Mouse (Mus musculus) liver, postnatal 0 days (tissue): ENCODE data around the gene Dnajc14. TPM values are rescaled to one million over a fixed set of nuclear protein-coding genes. Genes with fewer than 3 reads are reported as not detected.

Experiments
- ATAC-seq: fragments of 200-750 bp; cut with Nextera tagmentation; 2 replicates; pipeline ENCODE4 v1.8.0; 2017; ENCODE audit warnings: mild to moderate bottlenecking, moderate library complexity
- DNase-seq: peaks from one replicate; pipeline ENCODE4 v3.0.0-alpha.2; 2016
- H3K27ac ChIP-seq: fragments of 300-500 bp; sonication (generic); 2 replicates; pipeline ENCODE4 v1.5.1; 2014; ENCODE audit warnings: antibody characterized with exemption, moderate library complexity, mild to moderate bottlenecking, low read depth
- H3K27me3 ChIP-seq: fragments of 300-500 bp; sonication (generic); 2 replicates; pipeline ENCODE4 v1.6.1; 2014; ENCODE audit warnings: low read length, control low read depth, mixed read lengths; ENCODE audit not compliant: insufficient read depth
- H3K36me3 ChIP-seq: fragments of 300-500 bp; sonication (generic); replicated peaks from 2 replicates; pipeline ENCODE4 v1.6.1; 2014; ENCODE audit warnings: mild to moderate bottlenecking, control low read depth, low read length, moderate library complexity, mixed read lengths; ENCODE audit not compliant: insufficient read depth
- H3K4me1 ChIP-seq: fragments of 300-500 bp; sonication (generic); 2 replicates; pipeline ENCODE4 v1.6.1; 2014; ENCODE audit warnings: antibody characterized with exemption, mild to moderate bottlenecking, control low read depth; ENCODE audit not compliant: insufficient read depth
- H3K4me2 ChIP-seq: fragments of 300-500 bp; sonication (generic); 2 replicates; pipeline ENCODE4 v1.6.1; 2014; ENCODE audit warnings: low read depth, mild to moderate bottlenecking, low read length, moderate library complexity, mixed read lengths
- H3K4me3 ChIP-seq: fragments of 300-500 bp; sonication (generic); 2 replicates; pipeline ENCODE4 v1.5.1; 2014; ENCODE audit warnings: low read depth, low read length
- H3K9ac ChIP-seq: fragments of 300-500 bp; sonication (generic); replicated peaks from 2 replicates; pipeline ENCODE4 v1.6.1; 2014; ENCODE audit warnings: mild to moderate bottlenecking, moderate library complexity
- H3K9me3 ChIP-seq: fragments of 300-500 bp; sonication (generic); 2 replicates; pipeline ENCODE4 v1.6.1; 2016; ENCODE audit warnings: mild to moderate bottlenecking, control low read depth, low read length, mixed read lengths
- CTCF ChIP-seq: sonication (generic); IDR thresholded peaks from 2 replicates; pipeline ENCODE4 v1.5.1; 2016; ENCODE audit warnings: antibody characterized with exemption, low read depth
- EP300 ChIP-seq: IDR thresholded peaks from 2 replicates; pipeline ENCODE4 v1.6.1; 2016; ENCODE audit warnings: antibody characterized with exemption, low read depth, mild to moderate bottlenecking
- WGBS: fragments of 180-500 bp; shearing (Covaris S2); extraction: QIAGEN DNeasy Blood & Tissue Kit; methylation state at CpG from one replicate; pipeline ENCODE4 v1.1.7; 2014; ENCODE audit not compliant: insufficient replicate concordance; 5-methylcytosine and 5-hydroxymethylcytosine counted together
- polyA plus RNA-seq: library from polyadenylated mRNA; unstranded; fragments of >200 nt; fragmentation: Nextera tagmentation; extraction: Ambion mirVana; gene quantifications from 2 replicates; pipeline ENCODE4 v1.2.1, GENCODE M21; 2015

The Dnajc14 gene
- polyA plus RNA-seq, 1 experiment from 2014 or later = 15.0 TPM

- Histone ChIP-seq H3K9me3 (no peaks in the 10 kb centered on the region), H3K4me3 (peak within 1 kb of the TSS; percentile 36), H3K27ac (peak within 1 kb of the TSS; percentile 74), H3K27me3 (no peaks in the 10 kb centered on the region), H3K9ac (peak within 1 kb of the TSS; percentile 59), H3K4me2 (peak within 1 kb of the TSS; percentile 62), H3K4me1 (no peaks in the 10 kb centered on the region; the same call in 1 of the 2 replicates), H3K36me3 (0 out of 2 replicates have a peak, but pooled peaks cover 3% of the 10 kb centered on the region)
- peak; percentile 92 for ATAC-seq
- DNase-seq = peak; percentile 58
- TF ChIP-seq CTCF (no peak), EP300 (no peak)
- WGBS = 58% methylated on average over 7 of the region's 7 CpGs
These were observed 13.3 kb upstream of the Dnajc14 start, which contains the start of gene Mmp19 for GRCm38 (mm10) chr10:128790398-128791124. Gene Mmp19 (plus strand): TSS chr10:128790910.

GRCm38 (mm10) chr10:128792041-128792440 lies 11.8 kb upstream of the Dnajc14 start:
- H3K36me3 ChIP-seq = peaks cover 10% of the 10 kb centered on the region; the same call in 1 of the 2 replicates
- no peaks in the 10 kb centered on the region for H3K27me3 ChIP-seq
- DNase-seq (no peak), ATAC-seq (no peak)
- H3K9me3 ChIP-seq = no peaks in the 10 kb centered on the region
- peak; percentile 29 for TF ChIP-seq CTCF
- TF ChIP-seq EP300 = no peak
- H3K27ac ChIP-seq = no peak overlapping the region
- H3K4me3 ChIP-seq = no peak overlapping the region
- H3K4me1 ChIP-seq = no peaks in the 10 kb centered on the region; the same call in 1 of the 2 replicates
- H3K4me2 ChIP-seq = no peak overlapping the region
- H3K9ac ChIP-seq = no peak overlapping the region

GRCm38 (mm10) chr10:128793258-128793657 lies 10.6 kb upstream of the Dnajc14 start:
- no peak overlapping the region for H3K4me2 ChIP-seq
- 84% methylated on average over 1 of the region's 1 CpGs for WGBS
- H3K36me3 ChIP-seq = peaks cover 10% of the 10 kb centered on the region; the same call in 1 of the 2 replicates
- no peaks in the 10 kb centered on the region for H3K9me3 ChIP-seq
- no peak for DNase-seq
- no peak overlapping the region for H3K4me3 ChIP-seq
- no peak overlapping the region for H3K27ac ChIP-seq
- H3K4me1 ChIP-seq = no peaks in the 10 kb centered on the region; the same call in 1 of the 2 replicates
- no peaks in the 10 kb centered on the region for H3K27me3 ChIP-seq
- no peak overlapping the region for H3K9ac ChIP-seq
- ATAC-seq = no peak
- TF ChIP-seq CTCF = no peak
- no peak for TF ChIP-seq EP300

GRCm38 (mm10) chr10:128794391-128794790 lies 9.5 kb upstream of the Dnajc14 start:
- Histone ChIP-seq H3K36me3 (peaks cover 16% of the 10 kb centered on the region; the same call in 1 of the 2 replicates), H3K4me1 (no peaks in the 10 kb centered on the region; the same call in 1 of the 2 replicates), H3K9me3 (no peaks in the 10 kb centered on the region), H3K9ac (no peak overlapping the region), H3K4me3 (no peak overlapping the region), H3K27ac (no peak overlapping the region), H3K27me3 (no peaks in the 10 kb centered on the region), H3K4me2 (no peak overlapping the region)
- DNase-seq = no peak
- 66% methylated on average over 5 of the region's 5 CpGs for WGBS
- no peak for TF ChIP-seq EP300
- no peak for TF ChIP-seq CTCF
- no peak for ATAC-seq

GRCm38 (mm10) chr10:128795581-128795980 lies 8.3 kb upstream of the Dnajc14 start:
- no peak overlapping the region for H3K27ac ChIP-seq
- WGBS = 89% methylated on average over 3 of the region's 3 CpGs
- no peak overlapping the region for H3K9ac ChIP-seq
- DNase-seq (no peak), ATAC-seq (no peak)
- no peaks in the 10 kb centered on the region for H3K27me3 ChIP-seq
- no peaks in the 10 kb centered on the region; the same call in 1 of the 2 replicates for H3K4me1 ChIP-seq
- TF ChIP-seq CTCF = no peak
- TF ChIP-seq EP300 = no peak
- H3K36me3 ChIP-seq = peaks cover 19% of the 10 kb centered on the region; the same call in 1 of the 2 replicates
- H3K9me3 ChIP-seq = no peaks in the 10 kb centered on the region
- H3K4me3 ChIP-seq = no peak overlapping the region
- H3K4me2 ChIP-seq = no peak overlapping the region

- H3K9me3 ChIP-seq = no peaks in the 10 kb centered on the region
- TF ChIP-seq EP300 (no peak), CTCF (no peak)
- DNase-seq = no peak
- no peak overlapping the region for H3K27ac ChIP-seq
- peaks cover 19% of the 10 kb centered on the region; the same call in 1 of the 2 replicates for H3K36me3 ChIP-seq
- no peak overlapping the region for H3K4me3 ChIP-seq
- H3K9ac ChIP-seq = no peak overlapping the region
- no peak for ATAC-seq
- no peaks in the 10 kb centered on the region for H3K27me3 ChIP-seq
- H3K4me2 ChIP-seq = no peak overlapping the region
- 89% methylated on average over 8 of the region's 8 CpGs for WGBS
- peaks cover 4% of the 10 kb centered on the region for H3K4me1 ChIP-seq
These were observed 5.2 kb upstream of the Dnajc14 start for GRCm38 (mm10) chr10:128798676-128799075.
